Mouse (Mus musculus) hindbrain, embryonic 13.5 days (tissue): ENCODE measurements at regions not wholly inside any gene's neighbourhood (a gene's known extent, or its start where the extent isn't known, plus 50 kb on each side); places are given as distances from the start of the nearest gene placed in this dataset.

ENCODE experiments used
- ATAC-seq: fragments of 200-750 bp; cut with Nextera tagmentation; 2 replicates; pipeline ENCODE4 v1.8.0; 2017; ENCODE audit warnings: moderate TSS enrichment; ENCODE audit not compliant: low FRiP score
- H3K27ac ChIP-seq: fragments of 300-500 bp; sonication (generic); 2 replicates; pipeline ENCODE4 v1.5.1; 2015; ENCODE audit warnings: inconsistent platforms, mild to moderate bottlenecking, moderate library complexity
- H3K27me3 ChIP-seq: fragments of 300-500 bp; sonication (generic); 2 replicates; pipeline ENCODE4 v1.6.1; 2015; ENCODE audit warnings: mild to moderate bottlenecking, inconsistent platforms
- H3K36me3 ChIP-seq: fragments of 300-500 bp; sonication (generic); 2 replicates; pipeline ENCODE4 v1.6.1; 2015; ENCODE audit warnings: mild to moderate bottlenecking, inconsistent platforms
- H3K4me1 ChIP-seq: fragments of 300-500 bp; sonication (generic); replicated peaks from 2 replicates; pipeline ENCODE4 v1.6.1; 2015; ENCODE audit warnings: inconsistent platforms
- H3K4me2 ChIP-seq: fragments of 300-500 bp; sonication (generic); 2 replicates; pipeline ENCODE4 v1.6.1; 2015; ENCODE audit warnings: inconsistent platforms, mild to moderate bottlenecking, moderate library complexity
- H3K4me3 ChIP-seq: fragments of 300-500 bp; sonication (generic); 2 replicates; pipeline ENCODE4 v1.5.1; 2015; ENCODE audit warnings: mild to moderate bottlenecking, inconsistent platforms
- H3K9ac ChIP-seq: fragments of 300-500 bp; sonication (generic); 2 replicates; pipeline ENCODE4 v1.6.1; 2015; ENCODE audit warnings: mild to moderate bottlenecking, inconsistent platforms
- H3K9me3 ChIP-seq: fragments of 300-500 bp; sonication (generic); 2 replicates; pipeline ENCODE4 v1.6.1; 2016; ENCODE audit warnings: inconsistent platforms
- WGBS: fragments of 180-500 bp; shearing (Covaris S2); methylation state at CpG from one replicate; pipeline ENCODE4 v1.1.7; 2015; 5-methylcytosine and 5-hydroxymethylcytosine counted together

DNA sequence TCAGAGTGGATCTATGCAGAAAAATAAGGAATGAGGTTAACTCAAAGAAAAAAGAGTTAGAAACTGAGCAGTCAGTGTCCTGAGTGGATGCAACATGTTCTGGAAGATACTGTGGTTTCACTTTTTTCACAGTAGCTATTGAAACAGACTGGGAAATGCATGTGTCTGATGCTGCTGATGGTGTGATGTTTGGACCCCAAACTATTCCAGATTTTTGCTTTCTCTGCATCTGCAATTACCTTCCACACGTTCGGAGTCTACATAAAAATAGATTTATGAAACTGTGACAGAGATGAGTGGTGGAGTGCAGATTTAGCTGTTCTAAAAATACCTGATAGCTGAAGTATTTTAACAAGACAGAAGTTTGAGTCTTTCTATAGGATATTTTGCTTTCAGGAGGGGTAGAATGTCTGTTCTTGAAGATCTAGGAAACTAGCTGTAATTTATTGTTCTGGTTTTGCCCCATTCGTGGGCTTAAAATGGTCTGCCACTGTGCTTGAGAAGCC, 545.3 kb downstream of the Stim2 start:
- no peak overlapping the region for H3K4me3 ChIP-seq
- no peaks in the 10 kb centered on the region for H3K9me3 ChIP-seq
- 84% methylated on average over 3 of the region's 3 CpGs for WGBS
- no peaks in the 10 kb centered on the region for H3K27me3 ChIP-seq
- H3K4me2 ChIP-seq = no peak overlapping the region
- H3K36me3 ChIP-seq = no peaks in the 10 kb centered on the region
- no peak overlapping the region for H3K27ac ChIP-seq
- H3K9ac ChIP-seq = no peak overlapping the region
- ATAC-seq = no peak
- no peaks in the 10 kb centered on the region for H3K4me1 ChIP-seq

DNA sequence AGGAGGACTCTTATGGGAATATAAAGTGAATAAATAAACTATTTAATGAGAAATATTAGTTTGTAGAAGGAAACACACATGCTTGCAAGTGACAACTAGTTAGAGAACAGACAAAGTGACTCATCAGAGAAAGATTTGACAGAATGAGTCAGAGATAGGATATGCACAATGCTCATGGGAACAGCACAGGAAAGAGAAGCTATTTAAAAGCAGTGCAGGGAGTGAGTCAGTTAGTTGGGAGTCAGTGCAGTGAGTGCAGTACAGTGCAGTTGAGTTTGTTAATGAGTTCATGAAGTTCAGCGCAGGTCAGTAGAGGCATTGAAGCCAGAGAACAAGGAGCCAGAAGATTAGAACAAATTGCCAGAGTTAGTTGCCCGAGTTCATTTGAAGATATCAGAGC, 580.2 kb downstream of the Stim2 start:
- 89% methylated on average over 2 of the region's 2 CpGs for WGBS
- H3K4me3 ChIP-seq = no peak overlapping the region
- no peak overlapping the region for H3K9ac ChIP-seq
- ATAC-seq = no peak
- no peaks in the 10 kb centered on the region for H3K36me3 ChIP-seq
- no peaks in the 10 kb centered on the region for H3K27me3 ChIP-seq
- no peak overlapping the region for H3K4me2 ChIP-seq
- no peaks in the 10 kb centered on the region for H3K4me1 ChIP-seq
- H3K27ac ChIP-seq = no peak overlapping the region
- H3K9me3 ChIP-seq = no peaks in the 10 kb centered on the region

DNA sequence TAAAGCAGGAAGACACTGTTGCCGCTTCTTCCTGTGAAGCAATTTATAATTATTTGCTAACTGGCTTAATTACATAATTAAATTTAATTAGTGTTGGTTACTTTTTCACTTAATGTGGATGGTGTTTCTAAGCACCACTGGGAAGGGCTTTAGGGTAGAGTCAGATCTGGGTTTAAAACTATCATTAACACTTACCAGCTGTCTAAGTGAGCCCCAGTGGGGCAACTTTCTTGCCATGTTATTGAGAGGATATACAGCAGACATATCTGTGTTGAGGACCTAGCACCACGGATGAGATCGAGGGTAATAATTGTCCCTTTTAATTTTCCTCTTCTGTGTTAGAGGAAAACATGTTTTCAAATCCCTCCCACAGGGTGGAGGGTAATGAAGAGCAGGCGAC, 581.2 kb downstream of the Stim2 start:
- Histone ChIP-seq H3K4me1 (no peaks in the 10 kb centered on the region), H3K27me3 (no peaks in the 10 kb centered on the region), H3K9ac (no peak overlapping the region), H3K27ac (no peak overlapping the region), H3K4me2 (no peak overlapping the region), H3K4me3 (no peak overlapping the region), H3K9me3 (no peaks in the 10 kb centered on the region), H3K36me3 (no peaks in the 10 kb centered on the region)
- 75% methylated on average over 4 of the region's 4 CpGs for WGBS
- ATAC-seq = peak; percentile 69

DNA sequence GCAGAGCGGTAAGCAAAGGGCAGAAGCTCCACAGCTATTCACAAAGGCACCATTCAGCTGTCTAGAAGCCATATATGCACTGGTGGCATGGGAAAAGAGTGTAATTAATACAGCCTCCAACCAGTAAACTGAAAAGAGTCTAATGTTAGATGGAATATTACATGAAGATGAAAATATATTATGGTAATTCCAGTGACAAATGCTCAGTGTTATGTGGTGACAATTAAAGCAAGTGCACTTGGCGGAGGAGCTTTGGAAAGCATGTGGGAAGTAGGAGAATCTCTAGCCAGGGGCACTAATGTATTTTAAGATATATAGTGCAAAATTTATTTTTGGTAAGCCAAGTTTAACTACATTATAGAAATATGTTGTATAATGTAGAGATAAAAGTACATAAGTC, 583.9 kb downstream of the Stim2 start:
- whole genome bisulfite sequencing = 81% methylated on average over 2 of the region's 2 CpGs
- Histone ChIP-seq H3K9ac (no peak overlapping the region), H3K9me3 (no peaks in the 10 kb centered on the region), H3K27ac (no peak overlapping the region), H3K4me1 (no peaks in the 10 kb centered on the region), H3K4me3 (no peak overlapping the region), H3K4me2 (no peak overlapping the region), H3K36me3 (no peaks in the 10 kb centered on the region), H3K27me3 (no peaks in the 10 kb centered on the region)
- ATAC-seq = no peak

DNA sequence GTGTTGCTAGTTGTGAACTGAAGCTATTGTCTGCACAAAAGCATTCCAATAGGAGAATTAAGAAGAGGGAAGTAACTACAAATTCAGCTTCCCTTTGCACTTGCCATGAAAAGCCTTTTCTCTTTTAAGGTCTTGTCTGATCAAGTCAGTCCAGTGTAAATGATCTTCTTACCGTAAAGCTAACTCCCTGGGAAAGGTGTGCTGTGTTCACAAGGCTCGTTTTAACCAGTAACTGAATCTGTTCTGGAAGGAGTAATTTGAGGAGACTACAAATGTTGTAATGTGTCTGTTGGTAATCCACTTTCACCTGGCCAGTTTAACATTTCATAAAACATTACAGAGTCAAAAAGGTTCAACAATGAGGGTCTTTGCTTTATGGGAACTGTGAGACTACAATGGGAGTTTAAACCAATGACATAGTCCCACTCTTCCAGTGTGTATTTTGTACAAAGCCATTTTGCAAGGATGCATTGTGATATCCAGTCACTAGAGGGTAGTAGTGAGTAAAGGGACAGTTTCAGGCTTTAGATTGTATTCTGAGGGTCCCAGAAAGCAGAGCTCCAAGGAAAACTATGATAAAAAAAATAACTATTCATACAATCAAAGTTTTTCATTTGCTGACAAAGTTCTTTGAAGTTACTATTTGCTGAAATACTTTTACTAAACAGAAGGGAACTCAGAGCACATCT, 590.2 kb downstream of the Stim2 start:
- no peak overlapping the region for H3K9ac ChIP-seq
- no peak overlapping the region for H3K27ac ChIP-seq
- H3K9me3 ChIP-seq = no peaks in the 10 kb centered on the region
- H3K4me1 ChIP-seq = no peaks in the 10 kb centered on the region
- H3K36me3 ChIP-seq = no peaks in the 10 kb centered on the region
- H3K4me3 ChIP-seq = no peak overlapping the region
- no peak overlapping the region for H3K4me2 ChIP-seq
- WGBS = 72% methylated on average over 2 of the region's 2 CpGs
- H3K27me3 ChIP-seq = no peaks in the 10 kb centered on the region
- ATAC-seq = no peak

DNA sequence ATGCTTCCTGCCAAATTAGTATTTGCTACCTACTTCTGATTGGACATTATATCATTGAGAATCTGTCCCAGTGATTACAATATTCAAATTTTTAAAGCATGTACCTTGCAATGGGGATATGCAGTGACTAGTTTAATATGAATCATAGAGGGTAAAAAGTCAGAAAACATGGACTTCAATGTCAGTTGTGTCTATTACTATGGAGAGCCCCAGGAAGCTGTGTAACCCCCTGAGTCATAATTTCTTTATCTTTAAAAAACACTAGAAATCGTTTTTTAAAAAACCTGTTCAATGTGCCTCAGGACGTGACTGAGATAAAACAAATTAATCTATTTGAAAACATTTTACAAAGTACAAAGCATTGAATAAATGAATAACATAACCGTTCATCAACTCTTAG, 612.7 kb downstream of the Stim2 start:
- H3K4me1 ChIP-seq = no peaks in the 10 kb centered on the region
- 76% methylated on average over 3 of the region's 3 CpGs for WGBS
- H3K27me3 ChIP-seq = no peaks in the 10 kb centered on the region
- no peaks in the 10 kb centered on the region for H3K9me3 ChIP-seq
- H3K4me2 ChIP-seq = no peak overlapping the region
- H3K9ac ChIP-seq = no peak overlapping the region
- no peak for ATAC-seq
- no peak overlapping the region for H3K4me3 ChIP-seq
- H3K27ac ChIP-seq = no peak overlapping the region
- H3K36me3 ChIP-seq = no peaks in the 10 kb centered on the region

DNA sequence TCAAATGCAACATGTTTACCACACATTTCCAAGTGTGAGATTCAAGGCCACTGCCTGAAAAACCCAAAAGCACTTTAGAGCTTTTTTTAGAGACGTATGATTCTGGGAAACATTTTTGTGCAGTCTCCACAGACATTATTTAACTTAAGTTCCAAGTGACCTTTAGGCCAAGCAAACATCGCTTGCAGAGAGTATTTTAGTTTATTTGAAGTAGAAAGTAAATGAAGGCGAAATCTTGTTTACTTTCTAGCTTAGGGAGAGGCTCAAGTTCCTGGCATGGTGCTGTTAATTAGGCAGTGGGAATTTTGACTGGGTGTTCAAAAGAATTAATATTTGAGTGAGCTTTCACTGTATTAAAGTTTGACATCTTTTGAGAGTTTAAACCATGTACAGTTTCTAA, 624.4 kb downstream of the Stim2 start:
- WGBS = 78% methylated on average over 3 of the region's 3 CpGs
- H3K4me2 ChIP-seq = no peak overlapping the region

DNA sequence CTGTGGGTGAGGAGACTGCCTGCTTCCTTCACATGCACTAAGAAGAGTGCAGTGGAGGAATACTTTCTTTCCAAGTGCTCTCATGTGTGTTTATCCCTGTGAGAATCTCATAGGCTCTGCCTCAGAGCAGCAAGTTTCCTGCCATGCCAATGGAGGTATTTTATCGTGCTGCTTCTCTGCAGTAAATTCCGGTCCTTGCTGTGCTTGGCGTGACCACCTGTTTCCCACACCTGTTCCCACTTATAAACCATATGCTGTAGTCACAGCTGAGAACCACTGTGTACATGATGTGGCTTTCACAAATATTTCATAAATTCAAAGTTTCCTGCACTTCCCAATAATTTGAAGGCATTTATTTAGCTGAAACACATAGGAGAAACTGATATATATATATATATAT, 634.0 kb downstream of the Stim2 start:
- H3K9me3 ChIP-seq = no peaks in the 10 kb centered on the region; the same call in 1 of the 2 replicates
- H3K36me3 ChIP-seq = no peaks in the 10 kb centered on the region
- no peak overlapping the region for H3K9ac ChIP-seq
- no peak overlapping the region for H3K27ac ChIP-seq
- no peaks in the 10 kb centered on the region for H3K4me1 ChIP-seq
- no peak overlapping the region for H3K4me2 ChIP-seq
- H3K4me3 ChIP-seq = no peak overlapping the region
- no peaks in the 10 kb centered on the region for H3K27me3 ChIP-seq
- 87% methylated on average over 3 of the region's 3 CpGs for WGBS
- ATAC-seq = no peak

More for the DNA sequence above, 624.4 kb downstream of the Stim2 start:
- Histone ChIP-seq H3K27me3 (no peaks in the 10 kb centered on the region), H3K9ac (no peak overlapping the region), H3K4me3 (no peak overlapping the region), H3K9me3 (no peaks in the 10 kb centered on the region), H3K4me1 (no peaks in the 10 kb centered on the region), H3K27ac (no peak overlapping the region), H3K36me3 (no peaks in the 10 kb centered on the region)
- no peak for ATAC-seq
